Mouse (Mus musculus): ENCODE results near the gene Hic2.
A peak's percentile ranks its signal among the peaks of the same experiment; 100 is the strongest.

DNA sequence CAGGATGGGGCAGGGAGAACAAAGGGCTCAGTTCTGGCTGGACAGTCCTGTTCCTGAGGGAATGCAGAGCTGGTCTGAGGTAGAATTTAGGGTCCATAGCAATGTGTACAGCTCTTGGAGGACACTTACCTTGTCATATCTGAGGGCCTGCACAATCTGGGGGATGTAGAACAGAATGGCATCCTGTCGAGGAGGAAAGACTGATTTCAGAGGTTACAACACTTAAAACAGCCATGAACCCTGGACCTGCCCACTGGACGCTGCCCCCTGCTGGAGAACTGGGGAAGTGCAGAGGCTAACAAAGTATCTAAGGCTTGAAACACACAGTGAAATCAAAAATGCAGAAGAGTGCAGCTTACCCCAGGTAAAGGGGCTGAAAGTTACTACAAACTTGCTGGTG is 59.4 kb downstream of the Hic2 start:
- TF ChIP-seq CTCF (IDR thresholded peaks at IDR 0.05; ENCODE audit: extremely low read depth, insufficient read depth, insufficient read length, insufficient replicate concordance) (peak; percentile 91; the same call in 1 of the 2 replicates), POLR2A (IDR thresholded peaks at IDR 0.05; ENCODE audit: low read depth, low read length) (no peak)
